Mouse (Mus musculus) T-helper 1 cell (primary cell): ENCODE data around the gene Wdr34.
"Not testable (repeated sequence)": the region's sequence is repeated elsewhere in the genome, so short reads cannot be mapped to it uniquely, and the experiment has no call there.

ENCODE experiments used
- in situ Hi-C: fragments of 300-600 bp; cut with MboI, MseI; formaldehyde crosslinking; loops from one replicate; pipeline ENCODE4 v1.15.1; 2025; ENCODE audit warnings: high pct_unique_total_duplicates

Gene Wdr34

DNA sequence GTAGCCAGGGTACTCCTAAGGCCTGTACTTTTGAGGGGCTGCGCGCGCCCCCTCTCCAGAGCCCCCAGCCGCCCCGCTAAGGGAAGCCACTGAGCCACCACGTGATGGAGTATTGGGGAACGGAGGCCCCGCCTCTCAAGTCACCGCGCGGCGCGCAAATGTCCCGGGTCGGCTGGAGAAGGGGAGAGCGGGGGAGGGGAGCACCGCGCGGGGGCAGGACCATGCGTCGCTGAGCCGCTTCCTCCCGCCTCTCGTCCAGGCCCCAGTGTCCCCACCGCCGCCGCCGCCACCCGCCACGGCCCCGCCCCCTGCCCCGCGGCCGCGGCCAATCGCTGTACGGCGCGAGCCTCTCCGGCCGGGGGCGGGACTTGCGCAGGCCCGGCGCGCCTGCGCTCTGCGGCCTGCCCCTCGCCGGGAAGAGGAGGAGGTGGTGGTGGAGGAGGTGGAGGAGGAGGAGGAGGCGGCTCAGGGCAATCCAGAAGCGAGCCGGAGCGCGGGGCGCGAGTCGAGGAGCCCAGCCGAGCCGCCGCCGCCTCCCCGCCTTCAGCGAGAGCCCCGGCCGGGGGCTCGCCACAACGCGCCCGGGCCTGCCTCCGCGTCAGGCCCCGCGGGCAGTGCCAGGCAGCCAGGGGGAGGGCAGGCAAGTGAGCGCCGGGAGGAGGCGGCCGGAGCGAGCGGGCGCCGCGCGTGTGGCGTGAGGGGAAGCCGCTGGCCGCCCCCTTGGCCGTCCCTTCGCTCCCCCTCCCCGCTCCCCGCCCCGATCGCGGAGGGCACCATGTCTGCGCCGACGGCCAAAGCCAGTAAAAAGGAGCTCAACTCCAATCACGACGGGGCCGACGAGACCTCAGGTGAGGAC is 17.6 kb upstream of the Wdr34 start:
- in situ Hi-C loops, result no loop called here

DNA sequence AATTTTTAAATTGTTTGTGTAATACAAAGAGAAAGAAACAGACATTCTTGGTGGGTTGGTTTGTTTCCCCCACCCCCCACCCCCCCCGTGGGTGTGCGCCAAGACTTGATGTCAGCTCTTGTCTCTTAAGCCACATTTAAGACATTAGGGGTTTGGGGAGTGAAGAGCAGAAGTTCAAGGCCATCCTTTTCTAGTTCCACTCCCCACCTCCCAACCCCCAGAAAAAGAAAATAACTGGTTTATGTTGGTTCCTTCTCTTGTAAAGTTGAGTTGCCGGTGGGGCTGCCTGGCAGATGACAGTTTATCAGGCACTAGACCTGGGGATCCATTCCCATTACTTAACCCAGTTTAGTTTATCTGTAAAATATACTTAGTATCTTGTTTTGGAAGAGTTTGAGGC is 15.6 kb upstream of the Wdr34 start:
- in situ Hi-C loops, result no loop called here

DNA sequence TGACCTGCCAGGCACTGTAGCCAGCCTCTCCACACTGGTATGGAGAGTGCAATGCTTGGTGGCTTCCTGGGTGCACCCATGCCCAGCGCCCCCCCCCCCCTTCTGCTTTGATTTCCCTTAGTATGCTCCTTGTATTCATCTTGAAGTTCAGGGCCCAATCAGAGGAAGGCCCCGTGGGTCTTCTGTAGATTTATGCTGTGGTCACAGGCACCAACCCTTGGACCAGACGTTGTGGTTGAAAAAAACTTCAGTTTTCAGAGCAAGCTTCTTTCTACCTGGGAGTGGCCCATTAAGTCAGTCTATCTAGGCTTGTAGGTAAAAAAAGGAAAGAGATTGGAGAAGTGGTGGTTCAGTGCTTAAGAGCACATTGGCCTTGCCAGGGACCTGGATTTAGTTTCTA is 15.1 kb upstream of the Wdr34 start:
- in situ Hi-C loops, result no loop called here

DNA sequence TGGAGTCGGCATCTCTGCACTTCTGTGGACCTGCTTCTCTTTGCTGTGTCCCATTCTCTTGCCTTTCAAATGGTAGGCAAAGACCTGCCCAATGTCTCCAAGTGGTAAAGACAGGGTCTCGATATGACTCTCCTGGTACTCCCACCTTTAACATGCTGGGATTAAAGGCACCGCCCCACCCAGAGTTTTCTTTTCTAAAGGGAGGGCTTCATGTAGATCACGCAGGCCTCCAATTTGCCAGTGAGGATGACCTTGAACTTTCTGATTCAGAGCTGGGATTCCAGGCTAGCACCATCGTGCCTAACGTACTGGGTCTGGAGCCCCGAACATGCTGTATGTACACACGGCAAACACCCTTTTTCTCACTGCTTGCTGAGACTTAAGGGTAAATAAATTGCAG is 14.6 kb upstream of the Wdr34 start:
- in situ Hi-C loops, result no loop called here

DNA sequence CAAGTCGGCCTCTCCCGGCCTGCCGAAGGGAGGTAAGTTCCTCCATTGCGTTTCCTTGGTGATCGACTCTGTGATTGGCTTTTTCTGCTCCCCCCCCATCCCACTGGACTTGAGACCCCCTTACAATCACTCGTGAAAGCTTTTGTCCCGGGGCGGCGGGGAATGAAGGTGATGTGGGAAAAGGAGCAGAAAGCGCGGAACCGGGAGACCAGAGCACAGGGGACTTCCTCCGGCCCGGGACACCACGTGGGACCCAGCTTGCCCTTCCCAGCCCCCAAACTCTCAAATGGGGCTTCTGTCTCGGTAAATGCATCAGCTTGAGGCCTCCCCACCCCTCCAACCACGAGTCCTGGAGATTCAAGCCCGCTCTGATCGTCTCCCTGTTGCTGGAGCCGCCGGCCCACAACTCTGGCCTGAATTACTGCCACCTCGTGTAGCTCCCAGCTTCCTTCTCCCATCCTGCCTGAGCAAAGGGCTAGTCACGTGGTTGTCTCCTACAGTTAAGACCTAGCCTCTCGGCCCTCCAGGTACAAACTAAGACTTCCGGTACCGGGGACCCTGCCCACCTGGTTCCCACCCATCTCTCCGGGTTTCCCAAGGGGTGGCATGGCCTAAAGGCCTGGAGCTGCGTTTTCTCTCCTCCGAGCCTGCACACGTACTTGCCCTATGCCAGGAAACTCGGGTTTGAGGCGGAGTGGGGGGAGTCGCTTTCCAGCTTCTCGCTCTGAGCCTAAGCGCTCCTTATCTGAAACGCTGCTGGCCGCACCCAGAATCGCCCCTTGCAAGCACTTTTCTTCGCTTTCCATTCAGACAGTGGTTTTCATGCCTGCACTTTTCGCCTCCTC is 13.8 kb upstream of the Wdr34 start:
- in situ Hi-C loops, result no loop called here

DNA sequence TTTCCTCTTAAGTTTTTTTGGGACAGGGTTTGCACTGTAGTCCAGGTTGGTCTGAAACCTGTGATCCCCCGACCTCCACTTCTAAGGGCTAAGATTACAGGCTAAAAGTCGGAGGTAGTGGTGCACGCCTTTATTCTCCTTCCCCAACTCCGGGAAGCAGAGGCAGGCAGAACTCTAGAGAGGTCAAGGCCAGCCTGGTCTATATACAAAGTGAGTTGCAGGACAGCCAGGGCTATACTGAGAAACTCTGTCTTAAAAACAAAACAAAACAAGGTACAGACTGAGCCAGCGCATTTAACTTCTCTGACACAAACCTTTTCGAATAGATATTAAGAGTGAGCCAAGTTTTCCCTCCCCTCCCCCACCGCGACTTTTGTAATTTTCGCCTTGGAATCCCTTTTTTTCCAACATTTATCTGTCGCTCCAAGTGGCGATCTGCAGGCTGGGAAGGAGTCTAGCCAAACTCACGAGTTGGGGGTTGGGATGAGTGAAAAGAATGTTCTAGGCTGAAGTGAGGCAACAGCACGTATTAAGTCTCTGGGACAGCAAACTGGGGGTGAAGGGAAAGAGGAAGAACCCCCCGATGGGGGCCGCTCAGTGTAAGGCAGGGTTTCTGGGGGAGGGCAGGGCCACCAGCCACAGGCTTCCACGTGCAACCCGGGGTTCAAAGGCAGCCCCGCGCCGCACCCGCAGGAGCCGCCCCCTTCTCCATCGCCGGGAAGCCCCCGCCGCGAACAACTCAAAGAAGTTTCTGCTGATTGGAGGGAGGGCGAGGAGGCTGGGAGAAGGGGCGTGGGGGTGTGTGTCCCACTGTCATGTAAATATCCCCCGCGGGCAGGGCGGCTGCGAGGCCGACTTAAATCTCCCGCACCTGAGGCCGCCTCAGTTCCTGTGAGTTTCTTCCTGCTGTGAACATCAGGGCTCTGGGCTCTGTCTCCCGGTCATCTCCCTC is 12.8 kb upstream of the Wdr34 start:
- in situ Hi-C loops, result no loop called here

DNA sequence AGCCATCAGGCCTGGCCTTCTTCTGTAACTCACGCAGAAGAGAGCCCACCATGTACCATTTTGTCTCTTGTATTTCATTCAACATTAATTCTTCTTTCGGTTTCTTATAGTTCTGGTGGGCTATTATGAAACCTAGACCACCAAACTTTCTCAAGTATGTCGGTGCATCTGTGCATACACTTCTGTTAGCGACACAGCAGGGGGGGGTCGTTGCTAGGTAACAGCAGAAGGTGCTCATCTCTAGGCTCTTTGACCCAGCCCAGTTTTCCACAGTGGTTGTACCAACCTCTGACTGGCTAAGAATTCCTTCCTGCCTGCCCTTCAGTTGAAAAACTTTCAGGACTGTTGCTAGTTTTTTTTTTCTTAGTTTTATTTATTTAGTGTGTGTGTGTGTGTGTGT is 9.7 kb upstream of the Wdr34 start:
- in situ Hi-C loops, result no loop called here

DNA sequence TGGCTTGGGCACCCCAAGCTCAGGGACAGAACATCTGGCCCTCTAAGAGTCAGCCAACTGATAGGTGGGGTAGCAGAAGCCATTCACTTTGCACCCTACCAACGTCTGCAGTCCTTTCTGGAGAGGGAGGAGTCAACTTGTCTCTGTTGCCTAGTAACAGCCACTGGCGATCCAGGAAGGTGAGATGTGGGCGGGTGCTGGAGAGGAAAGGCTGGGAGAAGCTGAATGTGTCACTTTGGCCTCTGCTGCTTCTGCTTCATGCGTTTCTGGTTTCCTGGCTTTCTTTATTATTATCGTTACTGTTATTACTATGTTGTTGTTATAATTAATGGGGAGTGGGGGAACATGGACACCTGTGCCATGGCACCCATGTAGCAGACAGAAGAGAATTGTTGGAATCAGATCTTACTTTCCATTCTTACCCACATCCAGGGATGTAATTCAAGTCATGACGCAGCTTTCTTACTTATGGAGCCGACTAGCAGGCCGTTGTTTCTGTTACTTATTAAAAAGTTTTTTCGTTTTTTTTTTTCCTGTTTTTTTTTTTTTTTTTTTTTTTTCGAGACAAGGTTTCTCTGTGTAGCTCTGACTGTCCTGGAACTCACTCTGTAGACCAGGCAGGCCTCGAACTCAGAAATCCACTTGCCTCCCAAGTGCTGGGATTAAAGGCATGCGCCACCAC is 8.7 kb upstream of the Wdr34 start, which contains the start of gene Set:
Set (plus strand) TSS at position 156 of the 682 bp plus-strand sequence.
- in situ Hi-C loops, result no loop called here

DNA sequence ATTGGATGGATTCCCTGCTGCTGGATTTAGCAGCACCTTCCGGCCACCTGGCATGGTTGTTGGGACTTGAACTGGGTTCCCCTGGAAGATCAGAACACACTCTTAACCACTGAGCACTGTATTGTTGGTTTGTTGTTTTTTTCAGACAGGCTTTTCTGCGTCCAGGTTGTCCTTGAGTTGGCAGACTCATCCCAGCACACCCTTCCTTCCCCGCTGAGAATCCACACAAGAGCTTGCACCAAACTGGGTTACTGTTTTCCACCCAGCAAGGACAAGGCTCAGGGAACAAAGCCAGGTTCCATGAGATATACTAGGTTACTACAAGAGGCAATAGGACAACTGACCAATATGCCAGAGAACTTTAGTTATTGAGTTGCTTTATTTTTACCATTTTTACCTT is 8.1 kb upstream of the Wdr34 start:
- in situ Hi-C loops, result no loop called here

DNA sequence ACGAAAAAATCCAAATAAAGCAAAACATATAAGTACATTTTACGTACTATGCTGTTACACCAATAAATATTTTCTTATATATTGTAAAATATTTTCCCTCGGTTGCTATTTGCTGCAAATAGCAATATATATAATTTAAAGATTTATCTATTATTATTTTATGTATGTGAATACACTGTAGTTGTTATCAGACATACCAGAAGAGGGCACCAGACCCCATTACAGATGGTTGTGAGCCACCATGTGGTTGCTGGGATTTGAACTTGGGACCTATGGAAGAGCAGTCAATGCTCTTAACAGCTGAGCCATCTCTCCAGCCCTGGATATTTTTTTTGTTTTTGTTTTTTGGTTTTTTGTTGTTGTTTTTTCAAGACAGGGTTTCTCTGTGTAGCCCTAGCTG is 6.6 kb upstream of the Wdr34 start:
- in situ Hi-C loops, result not testable (repeated sequence)

DNA sequence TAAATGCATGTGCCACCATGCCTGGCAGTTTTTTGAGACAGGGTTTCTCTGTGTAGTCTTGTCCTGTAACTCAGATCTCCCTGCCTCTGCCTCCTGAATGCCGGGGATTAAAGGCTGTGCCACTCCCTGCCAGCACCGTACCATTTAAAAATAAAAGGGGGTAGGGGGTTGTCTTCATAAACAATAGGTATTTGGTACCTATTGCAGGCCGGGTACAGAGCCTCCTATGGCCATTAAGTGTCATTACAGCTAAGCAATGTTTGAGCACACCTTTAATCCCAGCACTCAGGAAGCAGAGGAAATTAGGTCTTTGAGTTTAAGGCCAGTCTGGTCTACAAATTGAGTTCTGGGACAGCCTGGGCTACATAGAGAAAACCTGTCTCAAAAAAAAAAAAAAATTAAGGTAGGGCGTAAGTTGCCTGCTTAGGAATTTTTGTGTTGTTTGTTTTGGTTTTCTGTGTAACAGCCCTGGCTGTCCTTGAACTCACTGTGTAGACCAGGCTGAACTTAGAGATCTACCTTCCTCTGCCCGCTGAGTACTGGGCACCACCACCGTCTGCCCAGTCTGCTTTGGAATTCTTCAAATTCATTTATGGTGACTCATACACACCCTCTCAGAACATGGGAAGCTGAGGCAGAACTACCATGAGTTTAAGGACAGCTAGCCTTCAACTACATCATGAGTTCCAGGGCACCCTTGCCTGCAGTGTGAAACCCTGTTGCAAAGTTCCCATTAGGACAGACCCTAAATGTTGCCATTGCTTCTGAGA is 3.5 kb upstream of the Wdr34 start:
- in situ Hi-C loops, result no loop called here

DNA sequence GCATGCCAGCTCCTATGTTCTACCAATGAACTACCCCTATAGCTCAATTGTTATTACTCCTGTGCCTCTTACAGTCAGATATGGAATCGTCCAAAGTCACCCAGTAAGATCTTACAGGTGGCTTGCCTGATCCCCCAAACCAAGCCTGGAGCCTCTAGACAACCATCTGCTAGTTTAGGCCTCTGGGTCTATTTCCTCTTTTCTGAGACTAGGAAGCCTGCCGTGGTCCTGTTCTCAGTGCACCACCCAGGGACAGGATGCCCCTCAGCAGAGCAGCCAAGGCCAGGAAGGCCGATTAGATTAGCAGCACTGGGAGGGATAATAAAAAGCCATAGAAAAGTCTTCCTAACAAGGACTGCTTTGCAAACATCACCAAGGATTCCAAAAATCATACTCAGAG is 1.1 kb upstream of the Wdr34 start:
- in situ Hi-C loops, result no loop called here

DNA sequence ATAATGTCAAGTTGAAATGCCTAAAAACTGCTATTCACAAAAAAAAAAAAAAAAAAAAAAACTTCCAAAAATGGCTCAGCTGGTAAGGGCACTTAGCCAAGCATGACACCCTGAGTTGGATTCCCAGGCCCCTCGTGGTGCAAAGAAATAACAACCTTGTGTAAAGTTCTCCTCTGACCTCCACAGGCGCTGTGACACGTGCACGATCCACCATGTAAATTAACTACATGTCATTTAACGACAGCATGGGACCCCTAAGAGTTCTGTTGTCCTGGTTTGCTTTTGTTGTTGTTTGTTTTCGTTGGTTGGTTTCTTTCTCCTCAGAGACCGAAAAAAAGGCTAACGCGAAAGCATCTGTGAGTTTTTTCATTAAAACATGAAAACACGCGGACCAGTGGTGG is 580 bp downstream of the Wdr34 start:
- in situ Hi-C loops, result no loop called here

DNA sequence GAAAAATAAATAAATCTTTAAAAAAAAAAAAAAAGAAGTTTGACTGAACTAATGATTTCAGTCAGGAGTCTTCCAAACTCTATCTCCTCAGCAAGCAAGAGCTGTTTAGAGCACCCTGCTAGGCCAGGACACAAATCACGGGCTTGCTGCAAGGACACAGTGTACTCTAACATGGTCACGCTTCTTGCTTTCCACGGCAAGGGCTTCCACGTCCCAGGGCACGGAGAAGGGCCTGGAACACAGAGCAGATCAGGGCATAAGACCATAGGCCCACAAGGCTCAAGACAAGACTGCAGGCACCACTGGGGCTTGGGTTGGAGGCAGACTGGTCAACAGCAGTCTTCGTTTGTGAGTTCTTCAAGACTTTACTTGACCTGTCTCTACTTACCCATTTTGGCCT is 1.6 kb downstream of the Wdr34 start:
- in situ Hi-C loops, result no loop called here

DNA sequence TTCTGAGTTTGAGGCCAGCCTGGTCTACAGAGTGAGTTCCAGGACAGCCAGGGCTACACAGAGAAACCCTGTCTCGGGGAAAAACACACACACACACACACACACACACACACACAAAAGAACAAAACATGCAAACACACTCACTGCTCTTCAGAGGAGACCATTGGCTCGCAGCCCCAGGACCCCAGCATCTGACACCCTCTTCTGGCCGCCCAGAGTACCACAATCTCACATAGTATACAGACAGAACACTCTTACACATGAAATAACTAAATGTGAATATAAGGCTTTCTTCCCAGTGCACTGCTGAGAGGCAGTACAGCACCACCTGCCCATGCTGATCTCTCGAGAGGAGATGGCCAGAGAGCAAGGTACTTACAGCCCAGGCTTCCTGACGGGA is 4.1 kb downstream of the Wdr34 start:
- in situ Hi-C loops, result no loop called here

DNA sequence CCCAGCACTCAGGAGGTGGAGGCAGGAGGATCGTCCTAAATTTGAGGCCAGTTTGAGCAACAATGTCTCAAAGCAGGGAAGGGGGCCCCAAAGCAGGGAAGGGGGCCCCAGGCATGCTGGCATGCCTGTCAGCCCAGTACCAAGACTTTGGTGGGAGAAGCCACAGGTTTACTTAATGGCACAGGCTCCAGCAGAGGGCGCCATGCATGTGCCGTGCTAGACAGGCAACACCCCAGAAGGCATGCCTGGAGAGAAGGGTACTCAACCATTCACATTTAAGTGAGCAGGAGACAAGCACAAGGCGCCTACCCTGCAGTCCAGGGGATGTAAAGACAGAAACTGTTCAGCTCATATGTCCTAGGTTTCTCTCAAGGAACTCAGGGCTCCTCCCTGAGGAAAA is 6.2 kb downstream of the Wdr34 start:
- in situ Hi-C loops, result no loop called here

DNA sequence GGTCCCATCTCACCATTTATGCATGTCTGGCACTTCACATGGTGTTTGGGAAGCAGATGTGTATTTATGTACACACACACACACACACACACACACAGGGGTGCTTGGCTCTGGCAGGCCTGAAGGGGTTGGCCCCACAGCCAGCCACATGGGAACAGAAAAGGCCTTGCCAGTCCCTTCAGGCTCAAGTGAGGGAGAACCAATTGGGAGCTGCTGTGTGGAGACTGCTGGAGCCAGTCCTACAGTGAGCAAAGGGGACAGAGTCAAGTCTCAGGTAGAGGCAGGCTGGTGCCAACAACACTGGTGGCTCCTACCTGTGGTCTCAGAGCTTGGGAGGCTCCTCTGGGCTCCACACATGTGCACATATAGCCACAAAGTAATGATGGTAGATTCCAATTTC is 9.0 kb downstream of the Wdr34 start:
- in situ Hi-C loops, result no loop called here

DNA sequence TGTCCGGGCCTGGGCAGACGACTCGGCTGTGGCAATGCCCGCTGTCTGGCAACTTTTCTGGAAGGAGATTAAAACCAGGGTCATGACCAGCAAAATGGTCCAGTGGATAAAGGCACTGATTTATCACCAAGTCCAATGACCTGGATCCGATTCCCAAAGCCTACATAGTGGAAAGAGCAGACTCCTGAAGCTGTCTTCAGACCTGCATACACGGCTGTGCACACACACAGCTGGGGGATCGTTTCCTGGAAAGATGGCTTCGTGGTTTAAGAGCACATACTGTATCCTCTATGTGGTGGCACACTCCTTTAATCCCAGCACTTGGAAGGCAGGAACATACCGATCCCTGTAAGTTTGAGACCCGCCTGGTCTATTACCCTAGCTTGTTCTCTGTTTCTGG is 10.3 kb downstream of the Wdr34 start:
- in situ Hi-C loops, result no loop called here

DNA sequence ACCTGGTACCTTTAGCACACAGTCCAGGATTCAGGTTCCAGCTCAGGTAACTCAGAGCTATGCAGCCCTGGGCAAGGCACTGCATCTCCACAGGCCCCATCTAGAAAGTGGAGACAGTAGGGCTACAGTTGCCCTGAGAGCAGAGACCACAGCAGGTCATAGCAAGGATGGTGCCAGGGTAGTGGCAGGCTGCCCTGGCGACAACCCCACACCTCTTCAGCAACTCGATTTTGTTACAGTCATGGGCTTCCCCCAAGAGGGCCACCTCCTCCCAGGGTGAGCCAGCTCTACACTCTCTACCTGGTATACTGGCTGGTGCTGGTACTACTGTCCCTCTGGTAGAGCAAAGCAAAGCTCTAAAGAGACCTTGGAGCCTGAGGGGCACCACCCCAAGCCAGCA is 10.9 kb downstream of the Wdr34 start:
- in situ Hi-C loops, result no loop called here

DNA sequence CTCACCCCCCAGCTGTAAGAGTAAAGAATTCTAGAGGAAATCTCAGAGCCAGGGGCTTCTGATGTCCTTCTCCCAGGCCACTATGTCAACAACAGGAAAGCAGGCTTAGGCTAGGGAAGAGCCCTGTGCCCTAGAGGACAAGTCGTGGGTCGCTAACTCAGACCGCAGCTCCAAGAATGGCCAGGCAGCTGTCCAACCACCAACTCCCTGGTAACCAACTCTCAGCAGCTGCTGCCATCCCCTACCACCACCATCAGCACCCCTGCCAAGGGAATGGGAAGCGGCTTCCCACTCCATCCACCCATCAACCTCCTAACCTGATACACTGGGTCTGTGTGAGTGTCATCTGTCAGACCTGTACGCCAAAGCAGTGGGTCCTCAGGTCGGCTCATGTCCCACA is 15.7 kb downstream of the Wdr34 start:
- in situ Hi-C loops, result no loop called here
